Mouse (Mus musculus) heart, adult 2 months (tissue): Measurements from ENCODE around the gene Ddx27.

Source experiments
- CTCF ChIP-seq: fragments of 200-600 bp; IDR thresholded peaks from 2 replicates; pipeline ENCODE4 v1.8.1; 2022; ENCODE audit warnings: antibody characterized with exemption, mild to moderate bottlenecking, moderate library complexity
- EP300 ChIP-seq: fragments of 200-500 bp; IDR thresholded peaks from 2 replicates; pipeline ENCODE4 v1.6.1; 2011; ENCODE audit warnings: low read depth, low read length, control low read depth; ENCODE audit not compliant: insufficient read depth

DNA sequence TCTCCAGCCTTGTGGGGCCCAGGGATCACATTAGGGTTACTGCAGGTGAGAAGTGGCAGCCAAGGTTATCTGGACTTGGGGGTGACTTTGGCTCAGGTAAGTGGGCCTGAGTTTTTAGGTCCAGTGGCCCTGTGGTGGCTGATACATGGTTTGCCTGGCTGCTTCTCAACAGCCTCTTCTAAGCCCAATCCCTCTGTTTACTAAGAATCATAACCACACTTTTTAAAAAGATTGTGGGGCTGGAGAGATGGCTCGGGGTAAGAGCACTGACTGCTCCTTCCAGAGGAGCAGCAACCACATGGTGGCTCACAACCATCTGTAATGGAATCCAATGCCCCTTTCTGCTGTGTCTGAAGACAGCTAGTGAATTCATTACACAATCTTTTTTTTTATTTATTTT is 51.0 kb downstream of the Ddx27 start:
- TF ChIP-seq CTCF (no peak), EP300 (no peak)
